Mouse (Mus musculus) midbrain, embryonic 15.5 days (tissue): ENCODE results near the gene Fas. TPM values are rescaled to one million over a fixed set of nuclear protein-coding genes. Genes with fewer than 3 reads are reported as not detected.

Experiments used
- ATAC-seq: fragments of 200-750 bp; cut with Nextera tagmentation; replicated peaks from 2 replicates; pipeline ENCODE4 v1.8.0; 2017; ENCODE audit warnings: moderate TSS enrichment
- H3K27ac ChIP-seq: fragments of 300-500 bp; sonication (generic); 2 replicates; pipeline ENCODE4 v1.5.1; 2015; ENCODE audit warnings: mild to moderate bottlenecking, inconsistent platforms
- H3K27me3 ChIP-seq: fragments of 300-500 bp; sonication (generic); replicated peaks from 2 replicates; pipeline ENCODE4 v1.6.1; 2015; ENCODE audit warnings: inconsistent platforms
- H3K36me3 ChIP-seq: fragments of 300-500 bp; sonication (generic); replicated peaks from 2 replicates; pipeline ENCODE4 v1.6.1; 2015; ENCODE audit warnings: inconsistent platforms
- H3K4me1 ChIP-seq: fragments of 300-500 bp; sonication (generic); 2 replicates; pipeline ENCODE4 v1.6.1; 2015; ENCODE audit warnings: inconsistent platforms
- H3K4me2 ChIP-seq: fragments of 300-500 bp; sonication (generic); 2 replicates; pipeline ENCODE4 v1.6.1; 2015; ENCODE audit warnings: inconsistent platforms, mild to moderate bottlenecking, moderate library complexity
- H3K4me3 ChIP-seq: fragments of 300-500 bp; sonication (generic); 2 replicates; pipeline ENCODE4 v1.5.1; 2015; ENCODE audit warnings: mild to moderate bottlenecking, inconsistent platforms
- H3K9ac ChIP-seq: fragments of 300-500 bp; sonication (generic); 2 replicates; pipeline ENCODE4 v1.6.1; 2015; ENCODE audit warnings: mild to moderate bottlenecking, inconsistent platforms
- H3K9me3 ChIP-seq: fragments of 300-500 bp; sonication (generic); 2 replicates; pipeline ENCODE4 v1.6.1; 2016; ENCODE audit warnings: inconsistent platforms
- WGBS: fragments of 180-500 bp; shearing (Covaris S2); methylation state at CpG from one replicate; pipeline ENCODE4 v1.1.7; 2015; ENCODE audit warnings: mixed read lengths; 5-methylcytosine and 5-hydroxymethylcytosine counted together
- polyA plus RNA-seq: library from polyadenylated mRNA; unstranded; fragments of >200 nt; fragmentation: Nextera tagmentation; extraction: Ambion mirVana; gene quantifications from 2 replicates; pipeline ENCODE4 v1.2.1, GENCODE M21; 2015

The Fas gene
- polyA plus RNA-seq = 0.44 and 1.0 TPM in 2 replicates

GRCm38 (mm10) chr19:34289948-34290789 lies at the start of gene Fas:
Gene Fas, plus strand, starts transcription at chr19:34290666.
- H3K4me3 ChIP-seq = peak within 1 kb of the TSS; percentile 38
- peak within 1 kb of the TSS; percentile 37 for H3K9ac ChIP-seq
- no peaks in the 10 kb centered on the region for H3K36me3 ChIP-seq
- no peak within 1 kb of the TSS for H3K27ac ChIP-seq
- H3K4me2 ChIP-seq = peak within 1 kb of the TSS; percentile 89
- ATAC-seq = peak; percentile 94
- peaks cover 11% of the 10 kb centered on the region for H3K4me1 ChIP-seq
- no peaks in the 10 kb centered on the region for H3K9me3 ChIP-seq
- WGBS = 3% methylated on average over 19 of the region's 19 CpGs
- 0 out of 2 replicates have a peak, but pooled peaks cover 2% of the 10 kb centered on the region for H3K27me3 ChIP-seq

- no peaks in the 10 kb centered on the region for H3K9me3 ChIP-seq
- no peak overlapping the region for H3K4me2 ChIP-seq
- H3K4me1 ChIP-seq = no peaks in the 10 kb centered on the region
- no peaks in the 10 kb centered on the region for H3K36me3 ChIP-seq
- WGBS = 68% methylated on average over 15 of the region's 15 CpGs
- no peak; the same call in 1 of the 2 replicates for ATAC-seq
- H3K27me3 ChIP-seq = no peaks in the 10 kb centered on the region
- no peak overlapping the region for H3K27ac ChIP-seq
- H3K4me3 ChIP-seq = no peak overlapping the region
- H3K9ac ChIP-seq = no peak overlapping the region
Observed at GRCm38 (mm10) chr19:34241247-34241915, 49.1 kb upstream of the Fas start.

- no peak overlapping the region for H3K9ac ChIP-seq
- no peaks in the 10 kb centered on the region for H3K9me3 ChIP-seq
- H3K27me3 ChIP-seq = no peaks in the 10 kb centered on the region
- ATAC-seq = no peak
- no peak overlapping the region for H3K4me2 ChIP-seq
- H3K36me3 ChIP-seq = no peaks in the 10 kb centered on the region
- no peaks in the 10 kb centered on the region for H3K4me1 ChIP-seq
- no peak overlapping the region for H3K4me3 ChIP-seq
- H3K27ac ChIP-seq = no peak overlapping the region
Observed at GRCm38 (mm10) chr19:34242925-34243324, 47.5 kb upstream of the Fas start.

GRCm38 (mm10) chr19:34244056-34244455 lies 46.4 kb upstream of the Fas start:
- no peaks in the 10 kb centered on the region for H3K27me3 ChIP-seq
- no peaks in the 10 kb centered on the region for H3K4me1 ChIP-seq
- H3K9ac ChIP-seq = no peak overlapping the region
- H3K27ac ChIP-seq = no peak overlapping the region
- no peaks in the 10 kb centered on the region for H3K9me3 ChIP-seq
- 20% methylated on average over 6 of the region's 6 CpGs for WGBS
- H3K36me3 ChIP-seq = no peaks in the 10 kb centered on the region
- no peak overlapping the region for H3K4me2 ChIP-seq
- peak; percentile 75 for ATAC-seq
- no peak overlapping the region for H3K4me3 ChIP-seq

GRCm38 (mm10) chr19:34248558-34248957 lies 41.9 kb upstream of the Fas start:
- no peaks in the 10 kb centered on the region for H3K36me3 ChIP-seq
- no peak overlapping the region for H3K4me3 ChIP-seq
- 84% methylated on average over 5 of the region's 5 CpGs for WGBS
- H3K9ac ChIP-seq = no peak overlapping the region
- no peak overlapping the region for H3K4me2 ChIP-seq
- no peak overlapping the region for H3K27ac ChIP-seq
- no peaks in the 10 kb centered on the region for H3K27me3 ChIP-seq
- no peak for ATAC-seq
- no peaks in the 10 kb centered on the region for H3K9me3 ChIP-seq
- no peaks in the 10 kb centered on the region for H3K4me1 ChIP-seq

- Histone ChIP-seq H3K4me1 (no peaks in the 10 kb centered on the region), H3K4me3 (no peak overlapping the region), H3K36me3 (no peaks in the 10 kb centered on the region), H3K4me2 (no peak overlapping the region), H3K27ac (no peak overlapping the region), H3K9ac (no peak overlapping the region), H3K27me3 (no peaks in the 10 kb centered on the region), H3K9me3 (no peaks in the 10 kb centered on the region)
- ATAC-seq = no peak
- WGBS = 88% methylated on average over 4 of the region's 4 CpGs
Observed at GRCm38 (mm10) chr19:34250621-34251020, 39.8 kb upstream of the Fas start.

- no peaks in the 10 kb centered on the region for H3K27me3 ChIP-seq
- no peaks in the 10 kb centered on the region for H3K9me3 ChIP-seq
- H3K27ac ChIP-seq = no peak overlapping the region
- H3K4me3 ChIP-seq = no peak overlapping the region
- H3K4me1 ChIP-seq = no peaks in the 10 kb centered on the region
- no peak overlapping the region for H3K4me2 ChIP-seq
- ATAC-seq = no peak
- WGBS = 86% methylated on average over 2 of the region's 2 CpGs
- H3K36me3 ChIP-seq = no peaks in the 10 kb centered on the region
- no peak overlapping the region for H3K9ac ChIP-seq
Observed at GRCm38 (mm10) chr19:34251900-34252299, 38.6 kb upstream of the Fas start.

GRCm38 (mm10) chr19:34252450-34252849 lies 38.0 kb upstream of the Fas start:
- Histone ChIP-seq H3K4me2 (no peak overlapping the region), H3K4me1 (no peaks in the 10 kb centered on the region), H3K9ac (no peak overlapping the region), H3K4me3 (no peak overlapping the region), H3K27me3 (no peaks in the 10 kb centered on the region), H3K9me3 (no peaks in the 10 kb centered on the region), H3K27ac (no peak overlapping the region), H3K36me3 (no peaks in the 10 kb centered on the region)
- no peak for ATAC-seq
- WGBS = 83% methylated on average over 9 of the region's 9 CpGs

GRCm38 (mm10) chr19:34254101-34254879 lies 36.2 kb upstream of the Fas start:
- Histone ChIP-seq H3K36me3 (no peaks in the 10 kb centered on the region), H3K9ac (no peak overlapping the region), H3K27ac (no peak overlapping the region), H3K9me3 (no peaks in the 10 kb centered on the region), H3K4me2 (no peak overlapping the region), H3K4me1 (no peaks in the 10 kb centered on the region), H3K4me3 (no peak overlapping the region), H3K27me3 (no peaks in the 10 kb centered on the region)
- no peak for ATAC-seq
- WGBS = 50% methylated on average over 14 of the region's 14 CpGs

GRCm38 (mm10) chr19:34254880-34255681 lies 35.4 kb upstream of the Fas start, which contains the start of gene Acta2:
Gene Acta2, minus strand, starts transcription at chr19:34255590.
- Histone ChIP-seq H3K27me3 (no peaks in the 10 kb centered on the region), H3K9me3 (no peaks in the 10 kb centered on the region), H3K36me3 (no peaks in the 10 kb centered on the region), H3K4me3 (no peak within 1 kb of the TSS), H3K4me2 (no peak within 1 kb of the TSS), H3K9ac (no peak within 1 kb of the TSS), H3K4me1 (no peaks in the 10 kb centered on the region), H3K27ac (no peak within 1 kb of the TSS)
- no peak for ATAC-seq
- WGBS = 60% methylated on average over 16 of the region's 16 CpGs

GRCm38 (mm10) chr19:34256149-34256548 lies 34.3 kb upstream of the Fas start:
- WGBS = 86% methylated on average over 5 of the region's 5 CpGs
- no peak for ATAC-seq
- Histone ChIP-seq H3K4me3 (no peak overlapping the region), H3K36me3 (no peaks in the 10 kb centered on the region), H3K4me1 (no peaks in the 10 kb centered on the region), H3K9me3 (no peaks in the 10 kb centered on the region), H3K27me3 (no peaks in the 10 kb centered on the region), H3K27ac (no peak overlapping the region), H3K9ac (no peak overlapping the region), H3K4me2 (no peak overlapping the region)
